14 mouse cellular contexts compared by ENCODE assay signal in the genomic region with DNA sequence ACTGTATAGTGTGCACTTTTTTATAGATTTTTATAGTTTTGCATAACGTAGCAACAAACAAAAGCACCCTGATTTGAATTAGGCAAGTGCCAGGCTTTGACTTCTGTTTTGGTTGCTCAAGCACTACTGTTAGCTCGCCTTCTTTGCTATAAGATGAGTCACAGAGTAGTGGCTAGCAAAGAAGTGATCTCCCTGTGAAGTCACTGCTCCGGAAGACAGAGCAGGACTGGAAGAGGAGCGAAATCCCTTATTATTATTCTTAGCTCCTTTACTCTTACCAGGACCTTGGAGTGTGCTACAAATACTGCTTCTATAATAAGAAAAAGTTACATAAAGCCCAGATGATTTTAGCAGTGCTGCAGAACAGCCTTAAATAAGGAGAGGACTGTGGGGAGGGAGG.
"Had no signal": no experiment of that assay in that cellular context is flagged by ENCODE, and none has a peak within 500 bp of the region (broad histone marks: within the 10 kb centered on the region; RNA-seq: fewer than 3 reads in every experiment).

No protein-coding gene starts in this region.

- H3K36me3 ChIP-seq: neural tube, embryonic 15.5 days; stomach, embryonic 15.5 days had no signal

- H3K4me2 ChIP-seq: neural tube, embryonic 15.5 days; stomach, embryonic 15.5 days had no signal

- H3K4me3 ChIP-seq: neural tube, embryonic 15.5 days; stomach, embryonic 15.5 days had no signal

- H3K27ac ChIP-seq: neural tube, embryonic 15.5 days; stomach, embryonic 15.5 days; stomach, postnatal 0 days had no signal

- H3K27me3 ChIP-seq: neural tube, embryonic 15.5 days; stomach, embryonic 15.5 days had no signal

- DNase-seq: retina, postnatal 1 day; right cerebral cortex, postnatal 14 days; right cerebral cortex, postnatal 25 days; right cerebral cortex, postnatal 4 days; spleen, adult 18-20 months; thymus, adult 18-20 months; thymus, adult 2 months; thymus, postnatal 14 days; thymus, postnatal 25 days; thymus, postnatal 36 days; thymus, postnatal 4 days had no signal

- H3K9ac ChIP-seq: neural tube, embryonic 15.5 days; stomach, embryonic 15.5 days had no signal

- H3K9me3 ChIP-seq: neural tube, embryonic 15.5 days; stomach, embryonic 15.5 days had no signal
